Mouse (Mus musculus): ENCODE results near the gene Mbtps1.
A peak's percentile ranks its signal among the peaks of the same experiment; 100 is the strongest.

DNA sequence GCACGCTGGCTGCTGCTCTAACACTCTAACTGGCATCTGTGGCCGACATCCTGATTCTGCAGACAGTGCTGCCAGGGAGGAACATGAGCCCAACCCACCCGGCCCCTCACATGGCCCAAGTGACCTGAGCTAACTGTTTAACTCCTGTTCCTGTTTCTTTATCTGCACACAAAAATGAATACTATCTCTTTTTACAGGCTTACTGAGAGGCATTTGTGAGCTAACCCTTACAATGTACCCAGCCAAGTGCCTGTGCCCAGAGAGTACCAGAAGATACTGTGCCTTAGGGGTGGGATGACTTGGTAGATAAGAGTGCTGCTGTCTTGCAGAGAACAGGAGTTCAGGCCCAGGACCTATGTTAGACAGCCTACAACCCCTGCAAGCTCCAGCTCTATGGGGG, 43.6 kb downstream of the Mbtps1 start:
- TF ChIP-seq ZMIZ1 (IDR thresholded peaks at IDR 0.05; ENCODE audit: low read depth, low read length) (no peak), USF1 (IDR thresholded peaks at IDR 0.05; ENCODE audit: low read depth, low read length) (peak; percentile 63; the same call in 1 of the 2 replicates), GABPA (IDR thresholded peaks at IDR 0.05; ENCODE audit: low read depth, low read length) (no peak), ELF1 (IDR thresholded peaks at IDR 0.05; ENCODE audit: low read depth, low read length) (no peak), TBP (IDR thresholded peaks at IDR 0.05; ENCODE audit: low read depth, low read length) (0 out of 2 replicates have a peak, but pooled peaks have one; percentile 38), POLR2A (IDR thresholded peaks at IDR 0.05; ENCODE audit: control insufficient read depth in 1 of 2, insufficient read depth in 1 of 2, low read depth in 1 of 2, low read length in 2 of 2, poor library complexity in 1 of 2) (no peak; a peak in 1 of 4 replicates), ZNF384 (IDR thresholded peaks at IDR 0.05; ENCODE audit: low read depth, low read length) (no peak), GATA1 (IDR thresholded peaks at IDR 0.05; ENCODE audit: low read depth, low read length) (peak; percentile 96), CTCF (IDR thresholded peaks at IDR 0.05 in 2 of 3, conservative IDR thresholded peaks at IDR 0.05 in 1 of 3; ENCODE audit: control insufficient read depth in 1 of 3, insufficient read depth in 1 of 3, low read depth in 2 of 3, low read length in 3 of 3, poor library complexity in 1 of 3, severe bottlenecking in 1 of 3) (no peak), HCFC1 (IDR thresholded peaks at IDR 0.05; ENCODE audit: low read depth, low read length) (no peak), EP300 (IDR thresholded peaks at IDR 0.05; ENCODE audit: low read depth in 1 of 2, low read length in 2 of 2) (peak; percentile 96 to 97), MXI1 (IDR thresholded peaks at IDR 0.05; ENCODE audit: low read depth, low read length) (peak; percentile 81)

Measured in MEL (cell line).